Mouse (Mus musculus): Measurements from ENCODE around the gene Rufy3.

Gene Rufy3

DNA sequence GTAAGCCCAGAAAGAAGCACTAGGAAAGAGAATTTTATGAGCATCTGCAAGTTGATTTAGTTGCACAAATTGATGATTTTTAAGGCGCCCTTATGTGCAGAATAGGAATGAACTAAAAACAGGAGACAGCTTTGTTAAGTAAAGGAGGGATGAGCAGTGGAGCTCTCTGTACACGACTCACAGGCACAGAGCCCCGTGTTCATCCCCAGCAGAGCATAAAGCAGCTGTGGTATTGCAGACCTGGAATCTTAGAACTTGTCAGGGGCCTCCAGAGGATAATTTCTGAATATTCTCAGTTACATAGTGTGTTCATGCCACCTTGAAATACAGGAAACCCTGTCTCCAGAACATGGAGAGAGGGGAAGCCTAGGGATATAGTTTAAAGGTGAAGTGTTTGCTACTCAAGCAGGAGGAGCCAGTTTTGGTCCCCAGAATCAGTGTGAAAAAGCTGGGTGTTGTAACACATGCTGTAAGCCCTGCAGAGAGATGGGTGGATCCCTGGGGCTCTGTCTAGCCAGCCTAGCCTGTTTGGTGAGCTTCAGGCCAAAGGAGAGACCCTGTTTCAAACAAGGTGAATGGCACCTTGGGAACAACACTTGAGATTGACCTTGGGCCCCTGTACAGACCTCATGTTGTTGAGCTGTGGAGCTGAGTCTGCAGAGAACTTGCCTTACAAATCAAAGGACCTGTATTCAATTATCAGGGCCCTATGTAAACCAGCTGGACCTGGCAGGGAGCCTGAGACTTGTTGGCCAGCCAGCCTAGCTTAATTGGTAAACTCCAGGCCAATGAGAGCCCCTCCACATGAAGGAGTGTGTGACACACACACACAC is 10.9 kb downstream of the Rufy3 start:
- peak; percentile 41 for DNase-seq (ENCODE audit: low read depth, low spot score)

DNA sequence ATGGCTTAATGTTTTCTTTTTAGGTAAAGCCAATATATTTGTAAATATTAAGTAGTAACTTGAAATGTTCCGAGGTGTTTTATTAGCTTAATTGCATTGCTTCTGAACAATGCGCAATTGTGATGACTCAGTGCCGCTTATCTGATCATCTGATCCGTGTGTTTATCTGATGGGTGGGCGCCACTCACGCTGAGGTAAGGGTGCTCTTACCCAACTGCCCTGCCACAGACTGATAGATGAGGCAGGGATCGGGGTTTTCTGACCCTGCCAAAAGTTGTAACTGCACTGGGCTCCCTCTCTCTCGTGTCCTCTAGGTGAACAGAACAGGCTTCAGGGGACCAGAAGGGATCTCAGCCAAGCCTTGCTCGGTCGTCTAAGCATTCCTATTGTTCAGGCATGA is 15.8 kb downstream of the Rufy3 start:
- no peak for DNase-seq (ENCODE audit: low read depth, low spot score)

- DNase-seq (ENCODE audit: low read depth, low spot score), result no peak
Observed at GRCm38 (mm10) chr5:88581343-88581742, 16.5 kb downstream of the Rufy3 start.

- peak; percentile 88 for DNase-seq (ENCODE audit: low read depth, low spot score)
Observed at GRCm38 (mm10) chr5:88583271-88584031, 18.6 kb downstream of the Rufy3 start.

GRCm38 (mm10) chr5:88584061-88584460 is 19.2 kb downstream of the Rufy3 start:
- no peak for DNase-seq (ENCODE audit: low read depth, low spot score)

- DNase-seq (ENCODE audit: low read depth, low spot score), result no peak
Observed at GRCm38 (mm10) chr5:88586407-88587174, 21.8 kb downstream of the Rufy3 start.

DNA sequence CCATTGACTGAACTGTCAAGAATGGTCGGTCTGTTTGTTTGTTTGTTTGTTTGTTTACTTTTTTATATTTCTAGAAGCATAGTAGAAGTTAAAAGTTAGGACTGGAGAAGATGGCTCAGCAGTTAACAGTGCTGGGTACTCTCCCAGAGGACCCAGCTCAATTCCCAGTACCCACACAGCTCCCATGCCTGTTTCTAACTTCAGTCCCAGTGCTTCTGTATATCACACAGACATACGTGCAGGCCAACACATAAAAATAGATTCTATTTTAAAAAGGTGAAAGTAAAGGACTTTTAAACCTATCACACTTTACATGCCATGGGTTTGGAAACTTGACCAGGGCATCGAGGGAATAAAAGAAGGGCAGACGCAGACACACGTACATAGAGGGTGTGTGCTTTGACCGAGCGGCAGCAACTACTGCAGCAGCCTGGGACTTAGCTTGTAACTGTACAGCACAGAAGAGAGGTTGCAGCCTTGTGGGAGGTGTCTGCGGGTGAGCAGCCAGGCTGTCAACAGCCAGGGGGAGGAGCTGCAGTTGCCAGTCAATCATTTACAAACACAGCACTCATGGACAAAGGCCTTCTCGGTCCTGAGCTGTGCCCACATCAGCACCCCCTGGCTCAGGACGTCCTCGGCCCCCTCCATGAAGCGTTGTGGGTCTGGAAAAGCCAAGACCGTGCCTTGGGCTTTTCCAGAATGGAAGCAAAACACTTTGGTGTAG is 22.5 kb downstream of the Rufy3 start:
- peak; percentile 50 for DNase-seq (ENCODE audit: low read depth, low spot score)

DNA sequence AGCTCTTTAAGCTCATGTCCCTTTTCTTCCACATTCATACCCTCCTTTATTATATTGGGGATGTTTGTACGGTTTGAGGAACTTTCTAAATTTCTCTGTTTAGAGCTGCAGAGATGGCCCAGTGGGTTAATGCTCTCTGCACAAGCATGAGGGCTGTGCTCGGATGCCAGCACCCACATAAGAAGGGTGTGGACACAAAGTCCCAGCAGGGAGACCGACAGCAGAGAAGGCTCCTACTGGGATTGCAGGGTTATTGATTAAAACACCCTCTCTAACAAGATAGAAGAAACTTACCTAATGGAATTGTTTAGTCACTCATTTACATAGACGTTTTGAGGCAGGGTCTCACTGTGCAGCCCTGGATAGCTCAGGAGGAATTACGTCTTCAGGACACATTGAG is 23.6 kb downstream of the Rufy3 start:
- no peak for DNase-seq (ENCODE audit: low read depth, low spot score)

DNA sequence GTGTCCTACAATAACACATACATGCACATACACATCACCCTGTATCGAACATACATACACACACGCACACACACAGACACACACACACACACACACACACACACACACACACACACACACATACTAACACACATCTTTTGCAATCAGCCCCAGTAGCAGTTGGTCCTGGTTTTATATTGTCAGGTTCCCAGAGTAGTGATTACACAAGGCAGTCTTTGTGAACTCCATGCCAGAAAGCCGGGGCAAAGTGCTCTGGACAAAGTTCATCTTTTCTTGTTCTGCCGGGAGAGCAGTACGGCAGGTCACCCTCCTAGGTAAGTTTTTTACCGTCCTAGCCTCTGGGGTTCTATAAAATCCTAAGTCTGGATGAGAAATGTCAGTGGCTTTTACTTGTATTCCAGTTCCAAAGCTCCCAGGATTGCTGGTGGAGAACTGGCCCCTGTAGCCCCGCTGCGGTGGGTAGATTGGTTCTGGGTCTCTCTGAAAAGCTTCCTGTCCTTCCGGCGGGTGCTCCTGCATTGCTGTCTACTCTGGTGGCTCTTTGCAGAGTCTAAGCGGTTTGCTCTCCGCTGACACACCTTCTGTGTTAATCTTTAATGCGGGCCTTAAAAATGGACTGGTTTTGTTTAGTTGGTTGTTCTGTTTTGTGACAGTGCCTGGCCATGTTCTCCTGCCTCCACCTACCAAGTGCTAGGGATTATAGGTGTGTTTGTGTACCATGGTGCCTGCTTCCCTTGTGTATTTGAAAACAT is 28.8 kb downstream of the Rufy3 start:
- DNase-seq (ENCODE audit: low read depth, low spot score), result no peak

DNA sequence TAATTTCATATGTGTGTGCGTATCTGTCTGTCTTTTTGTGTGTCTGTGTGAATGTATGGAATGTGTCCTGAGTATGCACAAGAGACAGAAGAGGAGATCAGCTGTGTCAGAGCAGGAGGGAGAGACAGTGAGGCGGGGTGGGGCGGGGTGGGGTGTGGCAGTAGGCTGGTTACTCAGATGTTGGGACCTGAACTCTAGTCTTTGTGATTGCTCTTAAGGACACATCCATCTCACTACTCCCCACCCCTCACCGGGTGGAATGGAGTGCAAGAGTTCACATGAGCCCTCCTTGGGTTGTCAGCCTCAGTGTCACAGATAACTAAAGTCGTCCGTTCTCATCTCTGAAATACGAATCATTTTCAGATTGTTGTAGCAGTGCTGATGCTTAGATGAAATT is 29.3 kb downstream of the Rufy3 start:
- no peak for DNase-seq (ENCODE audit: low read depth, low spot score)

- DNase-seq (ENCODE audit: low read depth, low spot score), result no peak
Observed at GRCm38 (mm10) chr5:88595537-88596455, 31.0 kb downstream of the Rufy3 start.

- no peak for DNase-seq (ENCODE audit: low read depth, low spot score)
Observed at GRCm38 (mm10) chr5:88598961-88599360, 34.1 kb downstream of the Rufy3 start.

- DNase-seq (ENCODE audit: low read depth, low spot score), result no peak
Observed at GRCm38 (mm10) chr5:88602030-88602429, 37.2 kb downstream of the Rufy3 start.

DNA sequence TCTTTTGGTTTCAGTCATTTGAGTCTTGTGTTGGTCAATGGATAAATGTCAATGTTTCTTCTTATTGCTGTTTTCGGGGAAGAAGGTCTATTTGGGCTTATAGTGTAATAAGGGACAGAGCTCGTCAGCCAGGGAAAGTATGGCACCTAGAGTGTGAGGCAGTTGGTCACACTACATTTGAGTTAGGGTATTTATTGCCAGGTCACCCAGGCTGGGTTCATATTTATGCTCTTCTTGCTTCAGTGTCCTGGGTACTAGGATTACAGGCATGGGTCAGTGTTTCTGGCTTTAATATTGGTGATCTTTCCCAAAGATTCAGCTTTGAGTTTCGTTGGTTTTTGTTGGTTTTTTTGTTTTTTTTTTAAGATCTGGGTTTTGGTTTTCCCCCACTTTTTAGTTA is 37.9 kb downstream of the Rufy3 start:
- DNase-seq (ENCODE audit: low read depth, low spot score), result no peak

GRCm38 (mm10) chr5:88604046-88604445 is 39.2 kb downstream of the Rufy3 start:
- DNase-seq (ENCODE audit: low read depth, low spot score), result no peak

GRCm38 (mm10) chr5:88604641-88605358 is 40.0 kb downstream of the Rufy3 start:
- DNase-seq (ENCODE audit: low read depth, low spot score), result peak; percentile 35

GRCm38 (mm10) chr5:88614129-88614528 is 49.3 kb downstream of the Rufy3 start:
- DNase-seq (ENCODE audit: low read depth, low spot score), result no peak

GRCm38 (mm10) chr5:88616988-88617387 is 52.1 kb downstream of the Rufy3 start:
- no peak for DNase-seq (ENCODE audit: low read depth, low spot score)

GRCm38 (mm10) chr5:88627545-88627944 is 62.7 kb downstream of the Rufy3 start:
- no peak for DNase-seq (ENCODE audit: low read depth, low spot score)
